Mouse (Mus musculus): ENCODE measurements around the gene Psmd10. TPM values are rescaled to one million over a fixed set of nuclear protein-coding genes. Genes with fewer than 3 reads are reported as not detected.

The Psmd10 gene
- polyA plus RNA-seq (2011; ENCODE audit: insufficient read length, low read depth, missing spikeins) = 26.3 and 28.4 TPM in 2 replicates

- TF ChIP-seq POLR2A (IDR thresholded peaks at IDR 0.05; ENCODE audit: low read depth, low read length) = peak; percentile 46
- TF ChIP-seq CTCF (IDR thresholded peaks at IDR 0.05; ENCODE audit: borderline replicate concordance, insufficient read depth, low read length) = no peak
- Histone ChIP-seq H3K4me1 (ENCODE audit: control insufficient read depth, insufficient read depth, low read length) (no peaks in the 10 kb centered on the region), H3K27ac (ENCODE audit: insufficient read depth, low read length) (peak within 1 kb of the TSS; percentile 63), H3K4me3 (ENCODE audit: insufficient read depth, low read length) (peak within 1 kb of the TSS; percentile 86)
These were observed at the start of gene Psmd10, which contains the start of gene Atg4a for GRCm38 (mm10) chrX:140956272-140956940. Psmd10 (minus strand) TSS chrX:140956728. Atg4a (plus strand) TSS chrX:140956907.

DNA sequence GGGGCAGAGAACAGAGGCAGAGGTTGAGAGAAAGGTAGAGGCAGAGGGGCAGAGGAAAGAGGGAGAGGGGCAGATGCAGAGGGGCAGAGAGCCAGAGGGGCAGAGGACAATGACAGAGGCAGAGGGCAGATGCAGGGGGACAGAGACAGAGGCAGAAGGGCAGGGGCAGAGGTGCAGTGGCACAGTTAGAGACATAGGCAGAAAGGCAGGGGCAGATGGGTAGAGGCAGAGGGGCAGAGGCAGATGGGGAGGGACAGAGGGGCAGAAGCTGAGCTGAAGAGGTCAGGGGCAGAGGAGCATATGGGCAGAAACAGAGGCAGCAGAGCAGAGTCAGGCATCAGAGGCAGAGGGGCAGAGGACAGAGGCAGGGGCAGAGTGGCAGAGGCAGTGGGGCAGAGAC is 42.4 kb upstream of the Psmd10 start:
- H3K4me3 ChIP-seq (ENCODE audit: insufficient read depth, low read length) = no peak overlapping the region
- no peak overlapping the region for H3K27ac ChIP-seq (ENCODE audit: insufficient read depth, low read length)
- TF ChIP-seq CTCF (IDR thresholded peaks at IDR 0.05; ENCODE audit: borderline replicate concordance, insufficient read depth, low read length) (no peak), POLR2A (IDR thresholded peaks at IDR 0.05; ENCODE audit: low read depth, low read length) (no peak)
- H3K4me1 ChIP-seq (ENCODE audit: control insufficient read depth, insufficient read depth, low read length) = no peaks in the 10 kb centered on the region

DNA sequence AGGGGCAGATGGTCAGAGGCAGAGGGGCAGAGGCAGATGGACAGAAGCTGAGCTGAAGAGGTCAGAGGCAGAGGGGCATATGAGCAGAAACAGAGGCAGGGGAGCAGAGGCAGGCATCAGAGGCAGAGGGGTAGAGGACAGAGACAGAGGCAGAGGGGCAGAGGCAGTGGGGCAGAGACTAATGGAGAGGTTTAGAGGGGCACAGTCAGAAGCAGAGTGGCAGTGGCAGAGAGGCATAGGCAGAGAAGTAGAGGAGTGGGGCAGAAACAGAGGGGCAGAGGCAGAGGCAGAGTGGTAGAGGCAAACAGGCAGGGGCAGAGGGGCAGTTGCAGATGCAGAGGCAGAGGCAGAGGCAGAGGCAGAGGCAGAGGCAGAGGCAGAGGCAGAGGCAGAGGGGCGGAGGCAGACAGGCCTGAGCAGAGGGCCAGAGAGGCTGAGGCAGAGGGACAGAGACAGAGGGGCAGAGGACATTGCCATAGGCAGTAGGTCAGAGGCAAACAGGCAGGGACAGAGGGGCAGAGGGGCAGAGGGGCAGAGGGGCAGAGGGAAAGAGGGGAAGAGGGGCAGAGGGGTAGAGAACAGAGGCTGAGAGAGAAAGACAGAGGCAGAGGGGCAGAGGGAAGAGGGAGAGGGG is 41.5 kb upstream of the Psmd10 start:
- Histone ChIP-seq H3K27ac (ENCODE audit: insufficient read depth, low read length) (no peak overlapping the region), H3K4me3 (ENCODE audit: insufficient read depth, low read length) (no peak overlapping the region), H3K4me1 (ENCODE audit: control insufficient read depth, insufficient read depth, low read length) (no peaks in the 10 kb centered on the region)
- TF ChIP-seq POLR2A (IDR thresholded peaks at IDR 0.05; ENCODE audit: low read depth, low read length) (no peak), CTCF (IDR thresholded peaks at IDR 0.05; ENCODE audit: borderline replicate concordance, insufficient read depth, low read length) (no peak)

- H3K4me3 ChIP-seq (ENCODE audit: insufficient read depth, low read length) = no peak overlapping the region
- no peak overlapping the region for H3K27ac ChIP-seq (ENCODE audit: insufficient read depth, low read length)
- no peaks in the 10 kb centered on the region for H3K4me1 ChIP-seq (ENCODE audit: control insufficient read depth, insufficient read depth, low read length)
- TF ChIP-seq POLR2A (IDR thresholded peaks at IDR 0.05; ENCODE audit: low read depth, low read length) (no peak), CTCF (IDR thresholded peaks at IDR 0.05; ENCODE audit: borderline replicate concordance, insufficient read depth, low read length) (no peak)
These were observed 40.5 kb upstream of the Psmd10 start for GRCm38 (mm10) chrX:140996909-140997516.

GRCm38 (mm10) chrX:140985256-140985655 is 28.7 kb upstream of the Psmd10 start:
- Histone ChIP-seq H3K4me3 (ENCODE audit: insufficient read depth, low read length) (no peak overlapping the region), H3K27ac (ENCODE audit: insufficient read depth, low read length) (no peak overlapping the region), H3K4me1 (ENCODE audit: control insufficient read depth, insufficient read depth, low read length) (peaks cover 9% of the 10 kb centered on the region; the same call in 1 of the 2 replicates)
- TF ChIP-seq CTCF (IDR thresholded peaks at IDR 0.05; ENCODE audit: borderline replicate concordance, insufficient read depth, low read length) (no peak), POLR2A (IDR thresholded peaks at IDR 0.05; ENCODE audit: low read depth, low read length) (no peak)

GRCm38 (mm10) chrX:140984795-140985194 is 28.3 kb upstream of the Psmd10 start:
- H3K27ac ChIP-seq (ENCODE audit: insufficient read depth, low read length) = no peak overlapping the region
- H3K4me3 ChIP-seq (ENCODE audit: insufficient read depth, low read length) = no peak overlapping the region
- H3K4me1 ChIP-seq (ENCODE audit: control insufficient read depth, insufficient read depth, low read length) = peaks cover 13% of the 10 kb centered on the region; the same call in 1 of the 2 replicates
- no peak for TF ChIP-seq CTCF (IDR thresholded peaks at IDR 0.05; ENCODE audit: borderline replicate concordance, insufficient read depth, low read length)
- TF ChIP-seq POLR2A (IDR thresholded peaks at IDR 0.05; ENCODE audit: low read depth, low read length) = no peak

GRCm38 (mm10) chrX:140983206-140983960 is 26.9 kb upstream of the Psmd10 start:
- Histone ChIP-seq H3K27ac (ENCODE audit: insufficient read depth, low read length) (peak overlapping the region; percentile 84), H3K4me1 (ENCODE audit: control insufficient read depth, insufficient read depth, low read length) (peaks cover 15% of the 10 kb centered on the region), H3K4me3 (ENCODE audit: insufficient read depth, low read length) (no peak overlapping the region)
- no peak for TF ChIP-seq CTCF (IDR thresholded peaks at IDR 0.05; ENCODE audit: borderline replicate concordance, insufficient read depth, low read length)
- TF ChIP-seq POLR2A (IDR thresholded peaks at IDR 0.05; ENCODE audit: low read depth, low read length) = no peak

GRCm38 (mm10) chrX:140980163-140980562 is 23.6 kb upstream of the Psmd10 start:
- Histone ChIP-seq H3K4me3 (ENCODE audit: insufficient read depth, low read length) (no peak overlapping the region), H3K27ac (ENCODE audit: insufficient read depth, low read length) (peak overlapping the region; percentile 72; the same call in 1 of the 2 replicates), H3K4me1 (ENCODE audit: control insufficient read depth, insufficient read depth, low read length) (peaks cover 15% of the 10 kb centered on the region)
- TF ChIP-seq POLR2A (IDR thresholded peaks at IDR 0.05; ENCODE audit: low read depth, low read length) = no peak
- no peak for TF ChIP-seq CTCF (IDR thresholded peaks at IDR 0.05; ENCODE audit: borderline replicate concordance, insufficient read depth, low read length)

- peaks cover 15% of the 10 kb centered on the region for H3K4me1 ChIP-seq (ENCODE audit: control insufficient read depth, insufficient read depth, low read length)
- H3K4me3 ChIP-seq (ENCODE audit: insufficient read depth, low read length) = no peak overlapping the region
- H3K27ac ChIP-seq (ENCODE audit: insufficient read depth, low read length) = peak overlapping the region; percentile 72
- TF ChIP-seq POLR2A (IDR thresholded peaks at IDR 0.05; ENCODE audit: low read depth, low read length) (no peak), CTCF (IDR thresholded peaks at IDR 0.05; ENCODE audit: borderline replicate concordance, insufficient read depth, low read length) (no peak)
These were observed 23.0 kb upstream of the Psmd10 start for GRCm38 (mm10) chrX:140979546-140979945.
